Mouse (Mus musculus): ENCODE data around the gene Glt1d1. TPM values are rescaled to one million over a fixed set of nuclear protein-coding genes. Genes with fewer than 3 reads are reported as not detected.

Gene Glt1d1
- polyA plus RNA-seq (2015; fragmentation: Nextera tagmentation; extraction: Ambion mirVana) = 0.46 and 0.58 TPM in 2 replicates

DNA sequence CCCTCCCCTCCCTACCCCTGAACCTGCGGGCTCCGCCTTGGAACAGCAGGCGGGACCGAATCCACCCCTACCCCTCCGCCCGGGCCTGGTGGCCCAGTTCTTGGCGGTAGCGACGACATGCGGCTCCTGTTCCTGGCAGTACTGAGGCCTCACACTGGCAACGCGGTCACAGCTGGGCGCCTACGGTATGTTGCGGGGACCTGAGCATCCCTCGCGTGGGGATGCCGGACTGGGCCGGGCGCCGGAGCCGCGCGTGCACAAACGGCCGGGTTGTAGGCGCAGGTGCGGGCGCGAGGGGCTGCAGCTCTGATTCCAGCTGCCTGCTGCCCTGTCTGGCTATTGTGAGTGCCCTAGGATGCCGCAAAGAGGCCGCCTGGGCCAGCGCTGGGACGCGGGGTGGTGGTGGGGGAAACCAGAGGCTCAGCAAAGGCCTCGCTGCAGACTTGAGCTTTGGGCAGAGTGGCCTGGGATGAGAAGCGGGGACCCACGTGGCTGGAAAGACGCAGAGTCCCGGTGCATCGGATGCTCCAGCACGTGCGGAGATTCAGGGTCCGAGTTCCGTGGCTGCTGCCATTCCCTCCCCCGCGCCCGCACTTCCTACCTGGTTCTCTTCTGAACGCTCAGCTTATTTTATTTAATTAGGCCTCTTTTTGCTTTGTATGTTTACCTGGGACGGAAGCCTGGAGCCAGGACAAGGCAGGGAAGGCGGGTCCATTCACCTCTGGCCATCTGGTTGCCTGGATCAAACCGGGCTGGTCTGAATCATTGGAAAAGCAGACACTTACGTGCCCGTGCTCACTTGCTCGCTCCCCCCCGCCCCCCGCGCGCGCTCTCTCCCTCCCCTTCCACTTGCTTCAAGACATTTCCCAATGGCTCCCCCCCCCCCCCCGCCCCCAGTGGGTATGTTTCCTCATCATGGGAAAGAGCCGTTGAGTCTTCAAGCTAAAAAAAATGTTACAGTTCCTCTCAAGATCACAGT is at the start of gene Glt1d1, which contains the start of gene Slc15a4:
Gene Glt1d1 (plus strand): TSS at position 96 of the 979 bp plus-strand sequence.
Gene Slc15a4 (minus strand): TSS at position 731 of the 979 bp plus-strand sequence.

Other genes with a start within 250 kb of the Glt1d1 start
- 9.7 and 13.9 TPM in 2 replicates for gene Slc15a4, start 635 bp downstream of the Glt1d1 start, polyA plus RNA-seq (2015; fragmentation: Nextera tagmentation; extraction: Ambion mirVana)

Measured in adrenal gland, postnatal 0 days (tissue).